Mouse (Mus musculus): ENCODE results near the gene Zfpl1.
"Not testable (repeated sequence)": the region's sequence is repeated elsewhere in the genome, so short reads cannot be mapped to it uniquely, and the experiment has no call there.

The Zfpl1 gene

DNA sequence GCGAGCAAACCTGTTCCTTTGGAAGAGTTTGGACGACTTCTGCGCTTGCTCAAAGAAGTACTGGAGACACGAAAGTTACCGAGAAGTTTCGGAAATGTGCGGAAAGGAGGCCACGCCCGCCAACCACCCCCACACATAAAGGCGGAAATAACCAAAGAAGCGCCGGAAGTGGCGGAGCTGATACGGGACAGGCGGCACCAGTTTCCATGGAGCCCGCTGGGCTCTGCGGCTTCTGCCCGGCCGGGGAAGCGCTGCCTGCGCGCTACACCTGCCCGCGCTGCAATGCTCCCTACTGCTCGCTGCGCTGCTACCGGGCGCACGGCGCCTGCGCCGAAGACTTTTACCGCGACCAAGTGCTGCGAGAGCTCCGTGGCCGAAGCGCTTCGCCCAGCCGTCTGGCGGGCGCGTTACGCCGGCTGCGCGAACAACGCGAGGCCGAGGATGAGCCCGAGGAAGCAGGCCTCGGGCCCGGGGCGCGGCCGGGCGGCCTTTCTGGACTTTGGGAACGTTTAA lies 23.7 kb downstream of the Zfpl1 start, which contains the start of gene Znhit2:
TSS of gene Znhit2 (plus strand) at position 172 of the 513 bp plus-strand sequence.
- intact Hi-C loops (cut with DNase I), result no loop called here

DNA sequence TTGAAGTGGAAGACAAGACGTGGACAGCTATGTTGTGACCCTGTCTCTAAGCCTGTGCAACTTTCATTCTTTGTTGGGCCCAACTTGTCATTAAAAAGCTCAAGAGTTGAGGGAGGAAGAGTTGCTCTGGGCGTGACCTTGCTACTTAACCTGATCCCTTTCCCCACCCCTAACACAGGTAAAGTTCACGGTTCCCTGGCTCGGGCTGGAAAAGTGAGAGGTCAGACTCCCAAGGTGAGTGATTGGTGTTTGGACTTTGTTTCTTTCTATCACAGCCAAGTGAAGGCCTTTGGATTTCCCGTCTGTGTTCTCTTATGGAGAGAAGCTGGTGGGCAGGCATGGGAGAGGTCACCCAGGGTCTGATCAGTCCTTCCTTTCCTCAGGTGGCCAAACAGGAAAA lies 25.8 kb downstream of the Zfpl1 start:
- intact Hi-C loops (cut with DNase I), result no loop called here

- intact Hi-C loops (cut with DNase I), result no loop called here
Observed at GRCm38 (mm10) chr19:6058513-6058912, 26.2 kb downstream of the Zfpl1 start.

DNA sequence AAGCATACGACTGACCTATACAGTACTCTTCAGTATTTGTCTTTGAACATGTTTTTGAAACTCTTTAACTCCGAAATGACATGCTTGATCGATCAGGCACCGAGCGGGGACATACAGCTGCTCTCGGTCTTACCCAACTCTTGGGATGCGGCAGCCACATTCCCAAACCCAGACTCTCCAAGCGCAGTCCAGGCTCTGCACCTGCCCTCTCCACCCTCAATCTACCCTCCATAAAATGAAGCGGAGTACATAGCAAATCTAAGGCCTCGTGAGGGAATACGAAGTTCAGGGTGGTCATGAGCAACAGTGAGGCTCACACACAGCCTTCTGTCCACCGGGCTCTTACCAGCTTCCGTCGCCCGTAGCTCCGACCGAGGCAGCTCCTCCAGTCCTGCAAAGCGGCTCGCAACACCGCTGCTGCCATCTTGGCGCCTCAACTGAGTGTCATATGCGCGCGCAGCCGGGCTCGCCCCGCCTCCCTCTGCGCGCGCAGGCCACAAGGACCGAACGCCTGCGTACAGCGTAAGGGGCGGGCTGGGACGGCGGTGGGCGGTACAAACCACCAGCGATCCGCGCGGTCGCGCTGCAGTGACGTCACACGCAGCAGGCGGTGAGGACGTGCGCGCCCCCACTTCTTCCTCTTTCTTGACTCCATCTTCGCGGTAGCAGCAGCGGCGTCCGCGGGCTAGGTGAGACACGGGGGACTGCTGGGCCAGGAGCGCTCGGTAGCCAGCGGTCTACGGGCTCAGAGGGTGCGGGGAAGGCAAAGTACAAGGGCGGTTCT lies 27.3 kb downstream of the Zfpl1 start, which contains the start of the genes Mrpl49 and Fau:
TSS of gene Mrpl49 (minus strand) at position 473 of the 784 bp plus-strand sequence.
TSS of gene Fau (plus strand) at position 532 of the 784 bp plus-strand sequence.
- intact Hi-C loops (cut with DNase I), result no loop called here

GRCm38 (mm10) chr19:6056696-6057095 lies 28.1 kb downstream of the Zfpl1 start:
- intact Hi-C loops (cut with DNase I), result no loop called here

- intact Hi-C loops (cut with DNase I), result no loop called here
Observed at GRCm38 (mm10) chr19:6054296-6054695, 30.5 kb downstream of the Zfpl1 start.

DNA sequence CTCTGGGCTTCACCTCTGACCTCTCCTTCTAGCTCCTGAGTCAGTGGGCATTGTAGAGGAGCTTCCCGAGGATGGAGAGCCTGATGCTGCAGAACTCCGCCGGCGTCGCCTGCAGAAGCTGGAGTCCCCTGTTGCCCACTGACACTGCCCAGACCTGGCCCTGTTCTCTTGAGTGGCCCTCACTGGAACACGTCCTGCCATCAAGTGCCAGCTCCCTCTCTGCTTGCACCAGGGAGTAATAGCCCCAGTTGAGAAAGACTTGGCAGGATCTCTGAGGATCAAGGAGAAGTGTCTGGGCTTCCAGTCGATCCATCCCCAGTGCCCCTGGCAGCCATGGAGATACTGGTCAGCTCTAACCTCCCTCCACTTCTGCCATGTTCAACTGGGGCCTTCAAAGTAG lies 32.2 kb downstream of the Zfpl1 start:
- intact Hi-C loops (cut with DNase I), result no loop called here

- intact Hi-C loops (cut with DNase I), result no loop called here
Observed at GRCm38 (mm10) chr19:6048681-6049410, 35.9 kb downstream of the Zfpl1 start.

GRCm38 (mm10) chr19:6047899-6048166 lies 36.9 kb downstream of the Zfpl1 start:
- intact Hi-C loops (cut with DNase I), result no loop called here

DNA sequence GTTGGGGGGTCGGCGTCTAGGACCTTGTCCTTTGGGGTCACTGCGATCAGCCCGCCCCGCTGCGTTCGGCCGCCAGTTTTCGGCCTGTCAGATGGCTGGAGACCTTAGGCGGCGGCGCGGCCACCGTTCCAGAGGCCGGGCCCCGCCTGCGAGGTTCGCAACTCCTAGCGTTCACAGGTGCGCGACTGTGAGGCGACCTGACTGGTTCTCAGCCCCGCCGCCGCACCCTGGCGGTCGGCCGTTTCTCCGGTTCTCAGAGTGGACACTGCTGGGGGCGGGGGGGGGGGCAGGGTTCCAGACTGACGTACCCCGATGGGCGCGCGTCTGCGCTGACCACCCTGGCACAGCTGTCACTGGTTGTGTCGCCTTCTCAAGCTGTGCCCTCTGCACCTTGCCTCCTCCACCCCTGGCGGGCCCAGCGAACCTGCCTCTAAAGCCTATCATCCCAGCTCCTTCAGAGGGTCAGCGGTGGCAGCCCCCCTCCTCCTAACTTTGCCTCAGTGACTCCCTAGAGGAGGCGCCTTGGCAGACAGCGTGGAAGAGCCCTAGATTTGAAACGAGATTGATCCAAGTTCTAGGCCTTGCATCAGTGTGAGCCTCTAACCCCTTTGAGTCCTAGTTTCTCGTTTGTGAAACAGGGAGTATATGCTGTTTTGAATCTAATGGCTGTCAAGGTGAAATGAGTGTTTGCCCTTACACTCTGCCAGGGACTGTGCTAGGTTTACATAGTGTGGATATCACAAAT lies 37.4 kb downstream of the Zfpl1 start:
- intact Hi-C loops (cut with DNase I), result no loop called here

DNA sequence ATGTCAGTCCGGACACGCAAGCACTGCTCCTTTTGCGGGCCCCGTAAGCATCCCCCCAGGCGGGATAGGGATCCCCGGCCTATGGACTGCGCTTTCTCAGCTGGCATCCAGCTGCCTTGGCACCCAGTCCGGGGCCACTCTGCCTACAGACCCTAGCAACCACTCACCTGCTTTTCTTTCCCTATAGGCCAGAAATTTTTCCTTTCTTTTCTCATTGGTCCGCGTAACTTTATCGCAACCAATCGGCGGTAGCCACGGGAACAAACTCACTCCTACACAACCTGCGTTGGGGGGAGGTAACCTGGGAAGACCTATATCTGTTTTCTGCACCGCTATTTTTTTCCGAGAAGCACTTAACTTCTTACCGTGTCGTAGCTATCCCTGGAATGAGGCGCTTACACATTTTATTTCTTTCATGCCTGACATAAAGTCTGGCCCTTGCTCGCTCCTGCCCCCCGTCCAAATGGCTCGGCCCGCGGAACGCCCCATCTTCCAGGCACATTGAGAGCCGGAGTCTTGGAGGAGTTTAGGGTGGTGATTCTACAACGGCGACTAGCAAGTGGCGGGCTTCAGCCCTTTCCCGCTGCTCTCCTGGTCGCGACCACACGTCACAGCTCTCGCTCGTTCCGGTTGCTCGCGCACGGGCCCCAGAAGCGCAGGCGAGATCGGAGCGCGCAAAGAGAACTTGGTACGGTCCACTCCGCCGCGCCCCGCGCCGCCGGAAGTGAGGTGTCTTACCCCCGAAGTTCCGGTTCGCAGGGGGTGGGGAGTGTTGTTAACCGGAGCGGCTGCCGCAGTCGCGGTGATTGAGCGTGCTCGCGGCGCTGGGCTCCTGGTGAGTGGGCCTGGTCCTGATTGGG lies 38.2 kb downstream of the Zfpl1 start, which contains the start of gene Syvn1:
TSS of gene Syvn1 (plus strand) at position 283 of the 860 bp plus-strand sequence.
- intact Hi-C loops (cut with DNase I), result no loop called here

DNA sequence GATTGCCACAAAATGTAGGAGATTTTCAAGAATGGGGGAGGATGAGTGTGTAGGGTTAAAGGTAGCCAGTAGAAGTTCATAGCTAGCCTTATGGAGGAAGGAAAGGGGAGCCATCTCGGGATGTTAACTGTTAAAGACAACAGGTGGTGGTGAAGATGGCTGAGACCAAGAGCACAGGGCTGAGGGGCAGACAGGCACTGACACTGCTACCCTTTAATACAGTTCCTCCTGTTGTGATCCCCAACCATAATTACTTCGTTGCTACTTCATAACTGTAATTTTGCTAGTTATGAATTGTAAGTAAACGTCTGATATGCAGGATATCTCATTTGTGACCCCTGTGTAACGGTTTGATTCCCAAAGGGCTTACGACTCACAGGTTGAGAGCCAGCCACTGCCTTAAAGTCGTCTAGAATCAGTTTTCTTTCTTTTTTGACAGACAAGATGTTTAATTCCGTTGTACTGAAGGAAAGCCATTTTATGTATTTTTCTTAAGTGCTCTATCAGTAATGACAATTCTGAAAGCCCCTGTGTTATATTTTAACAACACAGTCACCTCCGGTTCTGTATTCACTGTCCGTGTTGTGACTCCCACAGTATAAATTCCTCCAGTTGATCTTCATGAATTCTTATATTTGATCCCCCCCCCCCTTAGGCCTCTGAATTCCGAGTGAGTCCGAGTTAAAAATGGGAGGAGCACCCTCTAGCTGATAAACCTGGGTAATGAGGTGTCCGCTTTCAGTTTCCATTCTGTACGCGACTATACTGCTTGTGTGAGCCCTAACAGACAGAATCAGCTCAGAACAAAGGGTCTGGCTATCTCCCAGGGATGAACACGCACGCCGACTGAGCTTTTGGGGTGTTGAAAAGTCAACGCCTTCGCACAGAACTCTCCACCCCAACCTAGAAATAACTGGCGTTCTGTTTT lies 39.1 kb downstream of the Zfpl1 start:
- intact Hi-C loops (cut with DNase I), result no loop called here

GRCm38 (mm10) chr19:6044102-6044501 lies 40.7 kb downstream of the Zfpl1 start:
- intact Hi-C loops (cut with DNase I), result not testable (repeated sequence)

DNA sequence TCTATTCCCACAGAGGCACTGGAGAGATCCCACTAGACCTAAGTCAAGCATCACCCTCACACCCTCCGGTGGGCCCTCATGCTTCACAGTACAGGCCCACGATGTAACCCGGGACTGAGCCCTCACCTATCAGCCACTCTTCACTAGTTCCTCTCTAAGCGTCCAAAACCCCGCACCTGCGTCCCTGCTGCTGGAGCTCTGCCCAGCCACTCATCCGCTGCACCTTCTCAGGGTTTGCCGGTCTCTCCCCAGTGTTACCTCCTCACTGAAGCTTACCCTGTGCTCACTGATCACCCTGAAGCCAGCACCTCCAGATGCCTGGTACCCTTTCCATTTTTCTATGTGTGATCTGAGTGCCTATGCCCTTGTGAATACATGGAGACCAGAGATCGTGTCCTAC lies 42.5 kb downstream of the Zfpl1 start:
- intact Hi-C loops (cut with DNase I), result no loop called here

DNA sequence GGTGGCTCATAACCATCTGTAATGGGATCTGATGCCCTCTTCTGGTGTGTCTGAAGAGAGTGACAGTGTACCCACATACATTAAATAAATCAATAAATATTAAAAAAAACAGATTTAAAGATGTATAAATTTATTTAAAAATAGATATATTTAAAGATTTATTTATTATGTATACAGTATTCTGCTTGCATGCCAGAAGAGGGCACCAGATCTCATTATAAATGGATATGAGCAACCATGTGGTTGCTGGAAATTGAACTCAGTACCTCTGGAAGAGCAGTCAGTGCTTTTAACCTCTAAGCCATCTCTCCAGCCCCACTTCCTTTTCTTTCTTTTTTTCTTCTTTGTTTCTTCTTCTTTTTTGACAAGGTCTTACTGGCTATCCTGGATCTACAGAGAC lies 44.8 kb downstream of the Zfpl1 start:
- intact Hi-C loops (cut with DNase I), result no loop called here

GRCm38 (mm10) chr19:6038326-6038725 lies 46.4 kb downstream of the Zfpl1 start:
- intact Hi-C loops (cut with DNase I), result no loop called here

GRCm38 (mm10) chr19:6037695-6038094 lies 47.1 kb downstream of the Zfpl1 start:
- intact Hi-C loops (cut with DNase I), result no loop called here

GRCm38 (mm10) chr19:6035966-6036585 lies 48.7 kb downstream of the Zfpl1 start:
- intact Hi-C loops (cut with DNase I), result no loop called here
